Mouse (Mus musculus) thymus, postnatal 4 days (tissue): ENCODE measurements around the gene Olfr1393.
"Not testable (repeated sequence)": the region's sequence is repeated elsewhere in the genome, so short reads cannot be mapped to it uniquely, and the experiment has no call there.

Experiments used
- DNase-seq: peaks from one replicate; pipeline ENCODE4 v3.0.0; 2021

Olfr1393 gene

DNA sequence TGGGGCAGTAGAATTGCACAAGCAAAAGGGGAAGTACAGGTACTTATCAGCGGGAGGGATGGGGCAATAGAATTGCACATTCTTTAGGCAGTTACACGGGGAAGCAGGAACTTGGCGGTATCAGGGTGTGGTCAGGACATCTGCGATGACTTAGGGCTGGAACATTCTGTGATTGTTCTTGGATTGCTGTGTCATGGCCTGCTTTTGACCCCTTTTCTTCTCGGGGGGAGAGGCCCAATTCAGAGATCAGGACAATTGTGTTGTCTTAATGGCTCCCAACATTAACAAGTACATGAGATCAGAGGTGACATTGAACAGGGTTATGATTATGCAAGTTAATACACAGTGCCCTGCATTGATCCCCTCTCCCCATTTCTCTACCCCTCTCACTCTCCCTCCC is 30.4 kb downstream of the Olfr1393 start:
- not testable (repeated sequence) for DNase-seq

DNA sequence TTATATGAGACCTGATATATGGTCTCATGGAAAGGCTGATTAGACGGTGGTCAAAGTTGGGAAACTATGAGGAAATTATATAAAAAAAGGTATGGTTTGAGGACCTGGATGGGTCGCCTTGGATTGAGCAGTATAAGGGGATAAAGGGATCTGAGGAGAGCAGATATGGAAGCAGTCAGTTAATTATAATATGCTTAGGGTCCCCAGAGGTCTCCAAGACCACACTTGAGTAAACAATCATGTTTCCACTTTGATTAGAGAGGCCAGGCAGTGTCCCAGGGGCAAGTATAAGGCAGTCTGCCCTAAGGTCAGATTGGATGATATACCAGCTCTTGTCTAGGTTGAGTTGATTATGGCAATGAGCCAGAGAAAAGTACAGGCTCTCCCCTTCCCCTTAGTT is 44.3 kb downstream of the Olfr1393 start, which contains the start of gene Olfr1391:
Gene Olfr1391 (plus strand): TSS at position 301 of the 400 bp plus-strand sequence.
- DNase-seq: no peak

DNA sequence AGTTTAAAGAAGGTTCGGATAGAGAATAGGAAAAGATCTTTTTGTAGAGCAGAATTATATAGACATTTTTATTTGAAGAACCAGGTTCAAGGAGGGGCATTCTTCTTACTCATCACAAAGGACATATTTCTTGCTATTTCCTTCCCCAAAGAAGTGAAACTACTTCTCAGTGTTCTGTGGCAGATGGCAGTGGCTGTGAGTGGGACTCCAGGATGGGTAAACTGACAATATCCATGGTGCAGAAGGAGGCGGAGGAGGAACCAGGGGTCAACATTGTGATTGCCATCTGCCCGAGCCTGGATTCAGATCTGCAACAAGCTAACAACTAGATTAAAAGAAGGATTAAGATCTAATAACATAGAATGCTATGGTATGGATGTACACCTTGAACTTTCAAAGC is 48.6 kb downstream of the Olfr1393 start:
- no peak for DNase-seq

DNA sequence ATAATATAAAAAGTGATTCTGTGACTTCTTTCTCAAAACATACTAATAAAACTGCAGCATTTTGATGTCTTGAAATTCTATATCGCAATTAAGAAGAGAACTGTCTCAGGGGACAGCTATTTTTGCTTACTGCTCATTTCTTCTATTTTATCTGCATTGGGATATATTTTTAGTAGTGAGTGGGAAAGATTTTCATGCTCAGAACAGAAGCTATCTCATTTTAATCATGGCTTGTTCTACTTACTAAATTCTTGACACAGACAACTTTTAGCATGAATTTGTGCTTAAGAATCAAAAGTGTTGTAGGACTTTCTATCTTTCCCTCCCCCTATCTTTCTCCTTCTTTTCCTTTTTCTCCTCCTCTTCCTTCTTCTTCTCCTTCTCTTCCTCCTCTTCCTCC is 51.6 kb downstream of the Olfr1393 start:
- no peak for DNase-seq
